Mouse (Mus musculus): ENCODE measurements at regions not wholly inside any gene's neighbourhood (a gene's known extent, or its start where the extent isn't known, plus 50 kb on each side); places are given as distances from the start of the nearest gene placed in this dataset.

DNA sequence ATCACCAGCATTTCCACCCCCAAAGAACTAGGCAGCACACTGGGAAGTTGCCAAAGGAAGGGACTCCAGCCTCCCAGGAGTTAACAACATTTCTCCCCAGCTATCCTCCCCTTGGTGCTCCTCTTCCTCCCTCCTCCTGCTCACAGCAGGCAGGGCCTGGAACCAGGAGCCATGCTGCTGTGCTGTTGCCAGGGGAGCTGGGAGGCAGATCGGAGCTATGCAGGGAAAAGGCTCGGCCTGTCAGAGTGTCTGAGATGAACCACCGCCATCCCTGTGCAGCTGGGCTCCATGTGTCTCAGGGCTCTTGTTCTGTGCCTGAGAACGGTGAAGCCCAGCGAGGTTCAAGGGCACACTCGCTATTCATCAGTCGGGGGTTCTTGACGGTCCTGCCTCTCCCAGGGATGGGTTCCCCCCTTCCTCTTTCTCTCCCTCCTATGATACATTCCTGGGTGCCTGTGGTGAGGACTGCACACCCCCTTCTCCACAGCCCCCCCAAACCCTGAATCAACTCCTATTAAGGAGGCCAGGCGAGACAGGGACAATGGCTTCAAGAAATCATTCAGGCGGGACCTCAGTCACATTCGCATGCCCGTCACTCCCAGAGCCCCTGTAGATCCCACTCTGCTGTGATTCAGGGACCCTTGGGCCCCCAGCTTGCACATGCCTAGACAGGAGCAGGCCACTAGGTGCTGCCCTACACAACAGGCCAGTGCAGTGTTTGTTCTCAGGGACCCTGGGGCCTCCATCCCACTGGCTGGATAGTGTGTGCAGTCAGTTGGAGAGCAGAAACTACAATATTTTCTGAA, 65.6 kb upstream of the Polg start:
- no peak for TF ChIP-seq CTCF (IDR thresholded peaks at IDR 0.05; ENCODE audit: low read depth, low read length)
- no peak for TF ChIP-seq POLR2A (IDR thresholded peaks at IDR 0.05; ENCODE audit: insufficient read depth, low read length)

All from ES-Bruce4 (cell line).